Mouse (Mus musculus): Measurements from ENCODE around the gene Slamf9.

GRCm38 (mm10) chr1:172525027-172525764, 50.0 kb downstream of the Slamf9 start:
- no peak for TF ChIP-seq CTCF (IDR thresholded peaks at IDR 0.05; ENCODE audit: extremely low read depth, insufficient read depth, low read length)
- TF ChIP-seq POLR2A (IDR thresholded peaks at IDR 0.05; ENCODE audit: extremely low read depth, insufficient read depth, low read length), result no peak
